Mouse (Mus musculus) CH12.LX (cell line): ENCODE data around the gene 4930442H23Rik. TPM values are rescaled to one million over a fixed set of nuclear protein-coding genes. Genes with fewer than 3 reads are reported as not detected.

Experiments used
- DNase-seq: peaks from one replicate; pipeline ENCODE4 v3.0.0-alpha.2; 2013; ENCODE audit errors: extremely low read depth
- H3K27ac ChIP-seq: 2 replicates; pipeline ENCODE4 v1.5.1; 2012; ENCODE audit warnings: low read depth, mild to moderate bottlenecking, control low read depth, moderate library complexity; ENCODE audit not compliant: insufficient read depth
- H3K27me3 ChIP-seq: replicated peaks from 2 replicates; pipeline ENCODE3; 2012; ENCODE audit warnings: inconsistent platforms
- H3K36me3 ChIP-seq, 2 experiments: replicated peaks in 1 of 2; 2 replicates each; pipeline versions ENCODE3 to v1.6.1; 2012; ENCODE audit warnings: inconsistent platforms in 1 of 2, low read length in 1 of 2, mild to moderate bottlenecking in 1 of 2, mixed read lengths in 1 of 2, moderate library complexity in 1 of 2; ENCODE audit not compliant: control insufficient read depth in 1 of 2, insufficient read depth in 1 of 2
- H3K4me1 ChIP-seq, 2 experiments: 2 replicates each; pipeline ENCODE4 v1.6.1; 2012; ENCODE audit warnings: inconsistent platforms in 1 of 2, moderate library complexity in 1 of 2; ENCODE audit not compliant: insufficient read depth in 2 of 2, control insufficient read depth in 1 of 2
- H3K4me2 ChIP-seq: 2 replicates; pipeline ENCODE4 v1.6.1; 2012; ENCODE audit warnings: low read depth, mild to moderate bottlenecking, control low read depth; ENCODE audit not compliant: poor library complexity, insufficient read depth, severe bottlenecking
- H3K4me3 ChIP-seq, 3 experiments: fragments of 150-350 bp in 1 of 3; sonication (generic) in 1 of 3; replicated peaks in 1 of 3; 2 replicates each; pipeline versions ENCODE3 to v1.5.1; 2011 to 2012; ENCODE audit warnings: low read depth in 2 of 3, low read length in 2 of 3, mild to moderate bottlenecking in 2 of 3, moderate library complexity in 2 of 3, control low read depth in 1 of 3, improper control_type of control experiment in 1 of 3, inconsistent platforms in 1 of 3, mixed read lengths in 1 of 3; ENCODE audit not compliant: poor library complexity in 1 of 3
- H3K79me2 ChIP-seq: replicated peaks from 2 replicates; pipeline ENCODE4 v1.6.1; 2012; ENCODE audit warnings: mild to moderate bottlenecking, moderate library complexity; ENCODE audit not compliant: control insufficient read depth, poor library complexity, insufficient read depth, severe bottlenecking; ENCODE audit errors: extremely low read depth
- H3K9ac ChIP-seq: 2 replicates; pipeline ENCODE4 v1.6.1; 2012; ENCODE audit warnings: low read depth, mild to moderate bottlenecking, control low read depth, moderate library complexity; ENCODE audit not compliant: insufficient read depth
- H3K9me3 ChIP-seq: replicated peaks from 2 replicates; pipeline ENCODE3; 2012; ENCODE audit warnings: low read length, inconsistent platforms, mixed read lengths
- BHLHE40 ChIP-seq: IDR thresholded peaks from 2 replicates; pipeline ENCODE4 v1.6.1; 2011; ENCODE audit warnings: mild to moderate bottlenecking, low read depth, low read length, improper control_type of control experiment
- CHD1 ChIP-seq: IDR thresholded peaks from 2 replicates; pipeline ENCODE4 v1.6.1; 2012; ENCODE audit warnings: low read depth, low read length, improper control_type of control experiment, inconsistent platforms
- CHD2 ChIP-seq: IDR thresholded peaks from 2 replicates; pipeline ENCODE4 v1.6.1; 2011; ENCODE audit warnings: low read length, improper control_type of control experiment
- CTCF ChIP-seq, 2 experiments: IDR thresholded peaks in 1 of 2; conservative IDR thresholded peaks in 1 of 2; 2 replicates each; pipeline ENCODE4 v1.5.1; 2011 to 2012; ENCODE audit warnings: low read depth in 2 of 2, low read length in 2 of 2, improper control_type of control experiment in 1 of 2, inconsistent platforms in 1 of 2, mild to moderate bottlenecking in 1 of 2, moderate library complexity in 1 of 2
- E2F4 ChIP-seq: IDR thresholded peaks from 2 replicates; pipeline ENCODE4 v1.6.1; 2011; ENCODE audit warnings: low read depth, low read length, improper control_type of control experiment; ENCODE audit not compliant: insufficient replicate concordance
- ELF1 ChIP-seq: IDR thresholded peaks from 2 replicates; pipeline ENCODE4 v1.6.1; 2014; ENCODE audit warnings: low read depth, mild to moderate bottlenecking, inconsistent platforms, low read length, improper control_type of control experiment
- EP300 ChIP-seq: IDR thresholded peaks from 2 replicates; pipeline ENCODE4 v1.6.1; 2011; ENCODE audit warnings: low read length, improper control_type of control experiment
- ETS1 ChIP-seq: conservative IDR thresholded peaks from 2 replicates; pipeline ENCODE4 v1.6.1; 2012; ENCODE audit warnings: low read depth, mild to moderate bottlenecking, inconsistent platforms, low read length, improper control_type of control experiment, moderate library complexity
- GABPA ChIP-seq: IDR thresholded peaks from 2 replicates; pipeline ENCODE4 v1.6.1; 2012; ENCODE audit warnings: low read depth, low read length, improper control_type of control experiment, inconsistent platforms; ENCODE audit not compliant: insufficient replicate concordance
- HCFC1 ChIP-seq: IDR thresholded peaks from 2 replicates; pipeline ENCODE4 v1.6.1; 2012; ENCODE audit warnings: low read depth, mild to moderate bottlenecking, inconsistent platforms, low read length, improper control_type of control experiment
- IRF4 ChIP-seq: IDR thresholded peaks from 2 replicates; pipeline ENCODE4 v1.6.1; 2014; ENCODE audit warnings: low read depth, mild to moderate bottlenecking, inconsistent platforms, low read length, improper control_type of control experiment
- JUN ChIP-seq: IDR thresholded peaks from 2 replicates; pipeline ENCODE4 v1.6.1; 2011; ENCODE audit warnings: low read depth, mild to moderate bottlenecking, low read length, improper control_type of control experiment, moderate library complexity; ENCODE audit not compliant: insufficient read depth
- JUND ChIP-seq: conservative IDR thresholded peaks from 2 replicates; pipeline ENCODE4 v1.6.1; 2011; ENCODE audit warnings: low read depth, low read length, improper control_type of control experiment
- KAT2A ChIP-seq: IDR thresholded peaks from 2 replicates; pipeline ENCODE4 v1.6.1; 2012; ENCODE audit warnings: low read length, improper control_type of control experiment, inconsistent platforms; ENCODE audit not compliant: insufficient replicate concordance
- MAFK ChIP-seq: IDR thresholded peaks from 2 replicates; pipeline ENCODE4 v1.6.1; 2011; ENCODE audit warnings: low read length, improper control_type of control experiment; ENCODE audit not compliant: insufficient replicate concordance
- MAX ChIP-seq: IDR thresholded peaks from 2 replicates; pipeline ENCODE4 v1.6.1; 2011; ENCODE audit warnings: low read length, improper control_type of control experiment
- MAZ ChIP-seq: IDR thresholded peaks from 2 replicates; pipeline ENCODE4 v1.6.1; 2012; ENCODE audit warnings: low read depth, mild to moderate bottlenecking, inconsistent platforms, low read length, improper control_type of control experiment, moderate library complexity
- MEF2A ChIP-seq: IDR thresholded peaks from 2 replicates; pipeline ENCODE4 v1.6.1; 2014; ENCODE audit warnings: low read depth, mild to moderate bottlenecking, inconsistent platforms, low read length, improper control_type of control experiment, borderline replicate concordance
- MXI1 ChIP-seq: IDR thresholded peaks from 2 replicates; pipeline ENCODE4 v1.6.1; 2011; ENCODE audit warnings: mild to moderate bottlenecking, low read depth, low read length, improper control_type of control experiment
- MYC ChIP-seq: IDR thresholded peaks from 2 replicates; pipeline ENCODE4 v1.6.1; 2011; ENCODE audit warnings: low read depth, mild to moderate bottlenecking, improper control_type of control experiment, low read length
- NELFE ChIP-seq: IDR thresholded peaks from 2 replicates; pipeline ENCODE4 v1.6.1; 2011; ENCODE audit warnings: low read depth, low read length, improper control_type of control experiment
- NRF1 ChIP-seq: IDR thresholded peaks from 2 replicates; pipeline ENCODE4 v1.6.1; 2014; ENCODE audit warnings: low read depth, mild to moderate bottlenecking, inconsistent platforms, low read length, improper control_type of control experiment, moderate library complexity
- PAX5 ChIP-seq: IDR thresholded peaks from 2 replicates; pipeline ENCODE4 v1.6.1; 2012; ENCODE audit warnings: low read length, inconsistent platforms, mixed read lengths
- POLR2A ChIP-seq: IDR thresholded peaks from 2 replicates; pipeline ENCODE4 v1.6.1; 2011; ENCODE audit warnings: low read depth, mild to moderate bottlenecking, improper control_type of control experiment, low read length
- POLR2AphosphoS2 ChIP-seq: IDR thresholded peaks from 2 replicates; pipeline ENCODE4 v1.6.1; 2011; ENCODE audit warnings: low read depth, low read length, improper control_type of control experiment
- RAD21 ChIP-seq: IDR thresholded peaks from 2 replicates; pipeline ENCODE4 v1.6.1; 2011; ENCODE audit warnings: low read depth, mild to moderate bottlenecking, low read length, improper control_type of control experiment, moderate library complexity
- RCOR1 ChIP-seq: conservative IDR thresholded peaks from 2 replicates; pipeline ENCODE4 v1.6.1; 2012; ENCODE audit warnings: low read depth, mild to moderate bottlenecking, inconsistent platforms, low read length, improper control_type of control experiment
- SIN3A ChIP-seq: IDR thresholded peaks from 2 replicates; pipeline ENCODE4 v1.6.1; 2012; ENCODE audit warnings: low read length, improper control_type of control experiment, inconsistent platforms
- SMC3 ChIP-seq: IDR thresholded peaks from 2 replicates; pipeline ENCODE4 v1.6.1; 2011; ENCODE audit warnings: low read depth, low read length, improper control_type of control experiment
- TBP ChIP-seq: conservative IDR thresholded peaks from 2 replicates; pipeline ENCODE4 v1.6.1; 2011; ENCODE audit warnings: low read depth, low read length, improper control_type of control experiment
- TCF12 ChIP-seq: IDR thresholded peaks from 2 replicates; pipeline ENCODE4 v1.6.1; 2014; ENCODE audit warnings: low read depth, mild to moderate bottlenecking, inconsistent platforms, low read length, improper control_type of control experiment
- UBTF ChIP-seq: IDR thresholded peaks from 2 replicates; pipeline ENCODE4 v1.6.1; 2012; ENCODE audit warnings: low read depth, mild to moderate bottlenecking, inconsistent platforms, low read length, improper control_type of control experiment, moderate library complexity
- USF1 ChIP-seq: IDR thresholded peaks from 2 replicates; pipeline ENCODE4 v1.6.1; 2014; ENCODE audit warnings: low read depth, mild to moderate bottlenecking, inconsistent platforms, low read length, improper control_type of control experiment
- USF2 ChIP-seq: conservative IDR thresholded peaks from 2 replicates; pipeline ENCODE4 v1.6.1; 2011; ENCODE audit warnings: low read depth, low read length, improper control_type of control experiment
- ZC3H11A ChIP-seq: IDR thresholded peaks from 2 replicates; pipeline ENCODE4 v1.6.1; 2012; ENCODE audit warnings: low read depth, mild to moderate bottlenecking, inconsistent platforms, low read length, improper control_type of control experiment
- ZKSCAN1 ChIP-seq: IDR thresholded peaks from 2 replicates; pipeline ENCODE4 v1.6.1; 2012; ENCODE audit warnings: low read depth, inconsistent platforms, low read length, improper control_type of control experiment, borderline replicate concordance
- ZMIZ1 ChIP-seq: IDR thresholded peaks from 2 replicates; pipeline ENCODE4 v1.6.1; 2012; ENCODE audit warnings: low read depth, mild to moderate bottlenecking, inconsistent platforms, low read length, improper control_type of control experiment
- ZNF384 ChIP-seq: IDR thresholded peaks from 2 replicates; pipeline ENCODE4 v1.6.1; 2012; ENCODE audit warnings: low read depth, low read length, improper control_type of control experiment, inconsistent platforms
- dilution Hi-C: fragments of 300-500 bp; cut with MboI; formaldehyde crosslinking; loops from 2 replicates; pipeline ENCODE4 v1.14.3; 2020; ENCODE audit warnings: low sequenced_read_pairs; ENCODE audit not compliant: extremely low pct_unique_long_range_greater_than_20kb, extremely low pct_ligation_motif_present
- in situ Hi-C: fragments of 300-500 bp; cut with MboI; formaldehyde crosslinking; loops from 3 replicates; pipeline ENCODE4 v1.14.3; 2019; ENCODE audit warnings: low sequenced_read_pairs, low pct_ligation_motif_present, low pct_unique_long_range_greater_than_20kb, mixed read lengths
- polyA plus RNA-seq: library from polyadenylated mRNA; unstranded; fragments of >175 nt; gene quantifications from 2 replicates; pipeline ENCODE4 v1.2.1, GENCODE M21; 2012; ENCODE audit warnings: low read depth; ENCODE audit not compliant: insufficient read length
- total RNA-seq, 2 experiments: library from RNA; depleted of rRNA; stranded (reverse); fragments of 300-350 nt in 1 of 2; fragments of >200 nt in 1 of 2; gene quantifications; 2 replicates each; pipeline ENCODE4 v1.2.3; 2012 to 2014

Gene 4930442H23Rik
- total and polyA plus RNA-seq, 3 experiments: 0.27 TPM; not detected in 2

GRCm38 (mm10) chr10:81232580-81233225 lies 49.1 kb upstream of the 4930442H23Rik start, which contains the start of gene Zfr2:
Gene Zfr2 (plus strand): TSS chr10:81233155.
- Histone ChIP-seq H3K4me2 (peak within 1 kb of the TSS; percentile 76), H3K27me3 (peaks cover 16% of the 10 kb centered on the region), H3K9me3 (no peaks in the 10 kb centered on the region), H3K36me3 (peaks cover 0 to 33% of the 10 kb centered on the region in 2 experiments), H3K79me2 (no peaks in the 10 kb centered on the region), H3K4me3 (peak within 1 kb of the TSS; percentile 65 to 83 (median 73)), H3K27ac (no peak within 1 kb of the TSS), H3K9ac (peak within 1 kb of the TSS; percentile 80), H3K4me1 (peaks cover 14 to 17% of the 10 kb centered on the region in 2 experiments)
- dilution Hi-C loops (no loop called here), in situ Hi-C loops (no loop called here)
- TF ChIP-seq USF2 (peak; percentile 66), JUN (no peak), JUND (no peak), E2F4 (no peak), CTCF (conservative IDR thresholded peaks at IDR 0.05 in 1 of 2, IDR thresholded peaks at IDR 0.05 in 1 of 2; ENCODE audit: low read depth in 2 of 2, low read length in 2 of 2) (no peak), HCFC1 (0 out of 2 replicates have a peak, but pooled peaks have one; percentile 11), RCOR1 (no peak), NRF1 (peak; percentile 50; the same call in 1 of the 2 replicates), USF1 (peak; percentile 63), ETS1 (no peak), MXI1 (peak; percentile 69; the same call in 1 of the 2 replicates), IRF4 (no peak), MEF2A (no peak), ZMIZ1 (no peak), POLR2AphosphoS2 (0 out of 2 replicates have a peak, but pooled peaks have one; percentile 72), UBTF (no peak), CHD2 (no peak), PAX5 (no peak), NELFE (peak; percentile 47; the same call in 1 of the 2 replicates), EP300 (no peak), MAX (peak; percentile 93), BHLHE40 (peak; percentile 89), CHD1 (no peak), RAD21 (no peak), TBP (0 out of 2 replicates have a peak, but pooled peaks have one; percentile 26), KAT2A (no peak), ELF1 (peak; percentile 60), MAFK (no peak), POLR2A (peak; percentile 72), ZKSCAN1 (no peak), MYC (peak; percentile 97), MAZ (peak; percentile 38; the same call in 1 of the 2 replicates), ZNF384 (no peak), SIN3A (peak; percentile 43; the same call in 1 of the 2 replicates), TCF12 (peak; percentile 51; the same call in 1 of the 2 replicates), ZC3H11A (no peak), SMC3 (no peak), GABPA (no peak)
- DNase-seq: peak; percentile 97
